Mouse (Mus musculus) intestine, embryonic 16.5 days (tissue): ENCODE measurements around the gene Cuedc1. TPM values are rescaled to one million over a fixed set of nuclear protein-coding genes. Genes with fewer than 3 reads are reported as not detected.

Experiments used
- ATAC-seq: fragments of 200-750 bp; cut with Nextera tagmentation; 2 replicates; pipeline ENCODE4 v1.8.0; 2017; ENCODE audit warnings: moderate TSS enrichment, moderate library complexity
- H3K27ac ChIP-seq: fragments of 300-500 bp; sonication (generic); 2 replicates; pipeline ENCODE4 v1.5.1; 2014; ENCODE audit warnings: mild to moderate bottlenecking, low read length
- H3K27me3 ChIP-seq: fragments of 300-500 bp; sonication (generic); replicated peaks from 2 replicates; pipeline ENCODE4 v1.6.1; 2014; ENCODE audit warnings: low read length, control low read depth, mixed read lengths; ENCODE audit not compliant: control insufficient read depth, insufficient read depth
- H3K36me3 ChIP-seq: fragments of 300-500 bp; sonication (generic); 2 replicates; pipeline ENCODE4 v1.6.1; 2014; ENCODE audit warnings: low read length, control low read depth; ENCODE audit not compliant: control insufficient read depth, insufficient read depth
- H3K4me1 ChIP-seq: fragments of 300-500 bp; sonication (generic); 2 replicates; pipeline ENCODE4 v1.6.1; 2014; ENCODE audit warnings: low read length, control low read depth, mixed read lengths; ENCODE audit not compliant: control insufficient read depth, insufficient read depth
- H3K4me2 ChIP-seq: fragments of 300-500 bp; sonication (generic); 2 replicates; pipeline ENCODE4 v1.6.1; 2014; ENCODE audit warnings: low read depth, low read length, control low read depth
- H3K4me3 ChIP-seq: fragments of 300-500 bp; sonication (generic); 2 replicates; pipeline ENCODE4 v1.5.1; 2014; ENCODE audit warnings: mild to moderate bottlenecking, low read length
- H3K9ac ChIP-seq: fragments of 300-500 bp; sonication (generic); 2 replicates; pipeline ENCODE4 v1.6.1; 2014; ENCODE audit warnings: low read depth, low read length
- H3K9me3 ChIP-seq: fragments of 300-500 bp; sonication (generic); 2 replicates; pipeline ENCODE4 v1.6.1; 2016; ENCODE audit warnings: low read length, control low read depth; ENCODE audit not compliant: control insufficient read depth
- WGBS: fragments of 180-500 bp; shearing (Covaris S2); extraction: QIAGEN DNeasy Blood & Tissue Kit; methylation state at CpG from one replicate; pipeline ENCODE4 v1.1.7; 2014; 5-methylcytosine and 5-hydroxymethylcytosine counted together
- polyA plus RNA-seq: library from polyadenylated mRNA; unstranded; fragments of >200 nt; fragmentation: Nextera tagmentation; extraction: Ambion mirVana; gene quantifications from 2 replicates; pipeline ENCODE4 v1.2.1, GENCODE M21; 2015

The Cuedc1 gene
- polyA plus RNA-seq, 1 experiment from 2014 or later = 8.5 TPM

DNA sequence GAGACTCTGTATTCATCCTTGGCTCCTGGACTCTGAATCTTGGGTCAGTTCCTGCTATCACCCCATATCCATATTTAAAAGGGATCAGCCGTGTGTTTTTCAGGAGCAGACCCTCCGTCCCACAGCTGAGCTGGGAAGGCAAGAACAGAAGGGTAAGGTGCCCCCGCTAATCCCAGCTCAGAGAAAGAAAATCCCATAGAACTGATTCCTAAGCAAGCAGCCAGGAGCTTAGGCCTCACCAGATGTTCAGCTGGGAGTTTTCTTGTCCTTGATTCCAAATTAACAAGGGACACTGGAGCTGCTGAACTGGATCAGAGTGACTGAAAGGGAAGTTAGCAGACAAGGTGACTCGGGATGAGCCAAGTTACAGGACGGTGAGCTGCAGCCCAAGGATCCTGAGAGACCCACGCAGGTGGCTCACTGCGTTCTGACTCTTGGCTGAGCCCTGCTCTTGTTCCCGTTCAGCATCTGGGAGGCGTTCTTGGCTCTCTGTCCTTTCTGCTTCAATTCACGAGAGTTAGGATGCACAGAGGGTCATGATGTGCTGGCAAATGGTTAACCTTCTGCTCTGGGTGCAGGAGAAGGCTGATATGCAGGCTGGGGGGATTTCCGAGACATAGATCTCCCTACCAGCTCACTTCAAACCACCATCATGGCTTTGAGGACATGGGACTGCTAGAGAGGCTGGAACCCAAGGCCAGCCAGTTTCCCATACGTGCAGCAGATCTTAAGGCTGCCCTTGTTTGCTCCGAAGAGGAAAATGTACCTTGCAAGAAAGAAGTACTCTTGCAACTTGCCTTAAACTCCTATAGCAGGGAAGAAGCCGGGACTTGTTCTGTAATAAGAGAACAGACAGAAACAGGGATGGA lies 88.5 kb downstream of the Cuedc1 start:
- Histone ChIP-seq H3K9ac (peak overlapping the region; percentile 51), H3K4me1 (peaks cover 28% of the 10 kb centered on the region), H3K27me3 (peaks cover under 1% of the 10 kb centered on the region; the same call in 1 of the 2 replicates), H3K4me2 (no peak overlapping the region), H3K36me3 (no peaks in the 10 kb centered on the region), H3K9me3 (no peaks in the 10 kb centered on the region), H3K4me3 (no peak overlapping the region), H3K27ac (peak overlapping the region; percentile 62)
- 79% methylated on average over 14 of the region's 14 CpGs for WGBS
- no peak for ATAC-seq

DNA sequence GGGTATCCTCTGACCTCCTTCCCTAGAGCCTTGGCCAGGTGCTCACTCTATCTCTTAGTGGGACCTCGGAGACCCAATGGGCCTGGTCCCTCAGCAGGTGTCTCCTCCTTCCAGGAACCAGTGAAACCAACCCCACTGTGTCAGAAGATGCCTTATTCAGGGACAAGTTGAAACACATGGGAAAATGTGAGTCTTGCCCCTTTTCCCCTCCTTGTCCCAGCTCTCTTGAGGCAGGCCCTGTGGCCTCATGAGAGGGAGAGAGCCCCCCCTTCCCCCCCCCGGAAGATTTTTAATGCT lies 89.0 kb downstream of the Cuedc1 start:
- Histone ChIP-seq H3K4me1 (peaks cover 22% of the 10 kb centered on the region), H3K9ac (peak overlapping the region; percentile 51), H3K9me3 (no peaks in the 10 kb centered on the region), H3K36me3 (no peaks in the 10 kb centered on the region), H3K27ac (peak overlapping the region; percentile 62), H3K27me3 (peaks cover 7% of the 10 kb centered on the region), H3K4me3 (no peak overlapping the region), H3K4me2 (0 out of 2 replicates have a peak overlapping the region, but pooled peaks have one; percentile 54)
- ATAC-seq = no peak
- WGBS = 43% methylated on average over 2 of the region's 2 CpGs

DNA sequence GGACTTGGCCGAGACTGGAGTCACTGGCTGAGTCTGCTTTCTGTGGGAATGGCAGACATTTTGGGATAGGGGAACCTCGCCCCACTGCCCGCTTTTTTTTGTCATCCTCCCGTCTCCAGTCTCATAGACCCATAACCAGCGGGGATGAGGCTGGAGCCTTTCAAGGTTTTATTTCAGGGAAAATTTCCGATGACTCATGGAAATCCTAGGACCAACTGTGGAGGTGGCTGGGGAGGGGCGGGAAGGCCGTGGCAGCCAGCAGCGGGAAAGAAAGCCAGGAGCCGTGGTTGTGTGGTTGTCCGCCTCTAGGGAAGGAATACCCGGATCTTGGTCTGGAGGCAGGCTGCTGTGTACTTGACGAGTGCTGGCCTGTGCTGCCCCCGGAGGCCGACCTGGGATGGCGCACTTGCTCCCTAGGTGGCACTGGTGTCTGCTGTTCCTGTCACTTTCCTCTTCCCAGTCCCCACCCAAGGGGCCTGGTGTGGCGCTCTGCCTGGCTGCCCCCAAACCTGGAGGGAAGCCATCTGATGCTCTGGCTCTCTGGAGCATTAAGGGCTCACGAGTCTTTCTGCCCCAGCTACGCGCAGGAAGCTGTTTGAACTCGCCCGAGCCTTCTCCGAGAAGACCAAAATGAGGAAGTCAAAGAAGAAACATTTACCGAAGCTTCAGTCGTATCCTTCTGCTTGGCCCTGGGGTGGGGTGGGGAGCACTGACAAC lies 89.7 kb downstream of the Cuedc1 start:
- peaks cover 13% of the 10 kb centered on the region for H3K27me3 ChIP-seq
- peak overlapping the region; percentile 62 for H3K27ac ChIP-seq
- H3K9me3 ChIP-seq = no peaks in the 10 kb centered on the region
- H3K4me2 ChIP-seq = peak overlapping the region; percentile 54
- peaks cover 26% of the 10 kb centered on the region for H3K4me1 ChIP-seq
- peak; percentile 94 for ATAC-seq
- H3K4me3 ChIP-seq = peak overlapping the region; percentile 32
- H3K36me3 ChIP-seq = no peaks in the 10 kb centered on the region
- H3K9ac ChIP-seq = peak overlapping the region; percentile 51
- WGBS = 12% methylated on average over 25 of the region's 25 CpGs

DNA sequence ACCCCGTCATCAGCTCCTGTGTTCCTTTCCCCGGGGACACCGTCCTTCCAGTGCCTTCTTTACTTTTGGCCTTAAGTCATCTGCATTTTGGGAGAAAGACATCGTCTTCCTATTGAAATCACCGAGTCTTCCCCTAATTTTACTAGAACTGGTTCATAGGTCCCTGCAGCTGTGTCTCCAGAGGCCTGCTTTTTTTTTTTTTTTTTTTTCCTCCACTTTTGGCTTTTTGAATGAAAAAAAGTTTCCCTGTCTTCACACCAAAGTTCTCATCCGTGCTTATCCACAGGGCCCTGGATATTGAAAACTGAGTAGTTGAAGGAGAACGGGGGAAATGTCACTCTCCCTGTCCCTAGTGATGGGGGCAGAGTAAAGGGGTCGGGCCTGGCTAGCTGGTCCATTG lies 90.4 kb downstream of the Cuedc1 start:
- 58% methylated on average over 8 of the region's 8 CpGs for WGBS
- peak overlapping the region; percentile 51; the same call in 1 of the 2 replicates for H3K9ac ChIP-seq
- no peaks in the 10 kb centered on the region for H3K36me3 ChIP-seq
- H3K27ac ChIP-seq = peak overlapping the region; percentile 62
- H3K4me1 ChIP-seq = peaks cover 30% of the 10 kb centered on the region
- no peak for ATAC-seq
- H3K4me2 ChIP-seq = peak overlapping the region; percentile 54; the same call in 1 of the 2 replicates
- H3K27me3 ChIP-seq = peaks cover 15% of the 10 kb centered on the region
- H3K9me3 ChIP-seq = no peaks in the 10 kb centered on the region
- no peak overlapping the region for H3K4me3 ChIP-seq

DNA sequence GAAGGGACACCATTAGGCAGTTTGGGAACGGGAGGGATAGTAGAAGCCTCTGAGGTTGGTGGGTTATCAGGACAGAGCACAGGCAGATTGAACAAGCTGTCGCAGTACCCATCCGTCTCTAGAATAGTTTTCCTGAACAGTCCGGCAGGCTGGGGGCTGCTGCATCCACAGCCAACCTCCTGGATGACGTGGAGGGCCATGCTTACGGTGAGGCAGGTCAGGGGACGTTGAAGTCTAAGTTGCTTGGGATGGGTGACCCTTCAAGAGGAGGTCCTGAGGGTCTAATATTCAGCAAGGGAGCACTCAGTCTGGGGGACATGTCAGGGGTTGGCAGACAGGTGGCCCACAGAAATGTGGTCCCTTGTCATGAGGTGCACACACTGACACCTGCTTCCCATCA lies 90.8 kb downstream of the Cuedc1 start:
- no peak overlapping the region for H3K4me3 ChIP-seq
- ATAC-seq = no peak
- peaks cover 33% of the 10 kb centered on the region for H3K4me1 ChIP-seq
- no peak overlapping the region for H3K9ac ChIP-seq
- no peak overlapping the region for H3K4me2 ChIP-seq
- peaks cover 19% of the 10 kb centered on the region for H3K27me3 ChIP-seq
- 88% methylated on average over 7 of the region's 7 CpGs for WGBS
- H3K36me3 ChIP-seq = no peaks in the 10 kb centered on the region
- no peak overlapping the region for H3K27ac ChIP-seq
- H3K9me3 ChIP-seq = no peaks in the 10 kb centered on the region

DNA sequence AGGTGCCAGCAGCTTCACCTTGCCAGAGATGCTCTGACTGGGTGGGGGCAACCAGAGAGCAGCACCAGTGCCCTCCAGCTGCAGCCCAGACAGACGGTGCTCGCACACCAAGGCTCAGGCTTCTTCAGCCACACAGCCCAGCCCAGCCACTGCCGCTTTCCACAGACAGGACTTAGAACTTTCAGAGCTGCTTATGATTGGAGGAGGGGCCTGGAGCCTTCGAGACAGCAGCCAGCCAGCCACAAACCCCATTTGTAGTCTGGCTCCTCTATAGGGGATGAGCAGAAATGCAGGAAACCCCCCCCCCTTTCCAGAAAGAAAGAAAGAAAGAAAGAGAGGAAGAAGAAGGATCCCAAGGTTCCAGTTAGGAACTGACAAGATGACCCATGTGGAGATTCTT lies 94.7 kb downstream of the Cuedc1 start:
- WGBS = 13% methylated on average over 4 of the region's 4 CpGs
- H3K36me3 ChIP-seq = no peaks in the 10 kb centered on the region
- peaks cover 34% of the 10 kb centered on the region for H3K4me1 ChIP-seq
- no peak overlapping the region for H3K4me3 ChIP-seq
- H3K27ac ChIP-seq = no peak overlapping the region
- H3K4me2 ChIP-seq = no peak overlapping the region
- ATAC-seq = peak; percentile 41; the same call in 1 of the 2 replicates
- no peaks in the 10 kb centered on the region for H3K9me3 ChIP-seq
- 0 out of 2 replicates have a peak overlapping the region, but pooled peaks have one; percentile 24 for H3K9ac ChIP-seq
- H3K27me3 ChIP-seq = peaks cover 19% of the 10 kb centered on the region

DNA sequence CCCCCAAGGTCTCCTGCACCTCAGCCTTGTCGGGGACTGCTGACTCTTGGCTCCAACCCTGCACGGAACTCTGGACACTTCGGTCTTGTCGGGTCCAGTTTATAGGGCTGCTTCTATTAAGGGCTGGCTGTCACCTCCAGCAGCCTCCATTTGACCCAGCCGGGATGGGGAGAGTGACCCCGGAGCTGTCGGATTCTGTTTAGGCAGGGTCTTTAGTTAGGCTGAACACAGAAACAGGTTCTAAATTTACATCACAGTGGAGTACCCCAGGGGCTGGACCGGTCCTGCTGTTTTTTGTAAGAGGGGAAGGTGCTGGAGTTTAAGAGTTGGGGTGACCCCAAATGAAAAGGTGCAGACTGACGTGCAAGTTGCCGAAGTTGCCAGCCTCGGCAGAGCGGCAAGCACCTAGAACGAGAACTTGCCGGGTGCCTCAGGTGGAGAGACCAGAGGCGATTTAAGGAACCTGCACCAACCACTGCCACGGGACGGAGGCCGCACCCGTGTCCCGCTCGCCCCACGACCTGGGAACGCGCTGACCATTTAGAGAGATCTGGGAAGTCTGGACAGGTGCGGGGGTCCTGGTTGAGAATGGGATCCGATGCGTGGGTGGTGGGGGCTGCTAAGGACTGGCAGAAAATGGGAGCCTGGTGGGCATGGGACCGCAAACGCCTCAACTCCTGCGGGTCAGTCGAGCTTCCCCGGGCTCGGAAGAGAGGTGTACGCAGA lies 95.4 kb downstream of the Cuedc1 start:
- ATAC-seq = no peak
- Histone ChIP-seq H3K9me3 (no peaks in the 10 kb centered on the region), H3K27me3 (peaks cover 19% of the 10 kb centered on the region), H3K4me3 (peak overlapping the region; percentile 24; the same call in 1 of the 2 replicates), H3K9ac (peak overlapping the region; percentile 40; the same call in 1 of the 2 replicates), H3K27ac (no peak overlapping the region), H3K4me2 (peak overlapping the region; percentile 44), H3K4me1 (peaks cover 30% of the 10 kb centered on the region), H3K36me3 (no peaks in the 10 kb centered on the region)
- 13% methylated on average over 34 of the region's 34 CpGs for WGBS

DNA sequence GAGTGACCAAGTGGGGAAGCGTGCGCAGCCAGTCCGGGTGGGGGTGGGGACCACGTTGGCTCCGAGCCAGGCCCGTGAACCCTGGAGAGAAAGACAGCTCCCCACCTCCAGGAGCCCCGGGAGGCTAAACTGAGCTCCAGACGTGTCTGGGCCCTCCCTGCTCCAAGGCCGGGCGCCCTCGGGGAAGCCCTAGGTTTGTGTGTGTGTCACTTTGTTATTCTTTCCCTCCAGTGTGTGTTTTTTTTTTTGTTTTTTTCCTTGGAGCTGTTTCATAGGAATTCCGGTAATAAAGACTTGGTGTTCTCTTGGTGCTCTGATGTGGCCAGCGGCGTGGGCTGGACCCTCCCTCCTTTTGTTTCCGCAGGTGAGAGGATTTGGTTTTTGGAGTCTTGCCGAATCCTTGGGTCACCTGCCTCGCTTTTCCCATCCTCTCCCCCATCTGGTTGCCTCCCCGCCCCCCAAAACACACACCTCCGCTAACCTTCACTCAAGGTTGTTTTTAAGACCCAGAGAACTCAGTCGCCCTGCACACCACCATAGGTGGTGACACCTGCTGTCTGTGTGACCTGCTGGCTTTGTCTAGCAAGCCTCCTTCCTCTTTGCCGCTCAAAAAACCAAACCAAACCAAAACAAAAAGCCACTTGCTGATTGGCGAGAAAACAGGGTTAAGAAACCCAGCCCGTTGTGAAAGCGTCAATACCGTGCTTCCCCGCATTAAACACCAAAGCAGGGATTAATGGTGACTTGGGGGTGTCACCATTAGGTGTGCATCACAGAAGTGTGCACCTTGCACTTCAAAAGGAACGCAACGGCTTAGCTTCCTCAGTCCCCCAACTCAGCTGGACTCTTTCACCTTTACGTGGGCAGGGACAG lies 96.2 kb downstream of the Cuedc1 start:
- H3K9me3 ChIP-seq = no peaks in the 10 kb centered on the region
- H3K4me2 ChIP-seq = peak overlapping the region; percentile 44
- H3K27me3 ChIP-seq = peaks cover 19% of the 10 kb centered on the region
- no peaks in the 10 kb centered on the region for H3K36me3 ChIP-seq
- H3K9ac ChIP-seq = peak overlapping the region; percentile 40; the same call in 1 of the 2 replicates
- H3K27ac ChIP-seq = no peak overlapping the region
- 0 out of 2 replicates have a peak, but pooled peaks have one; percentile 19 for ATAC-seq
- WGBS = 23% methylated on average over 29 of the region's 29 CpGs
- peak overlapping the region; percentile 24; the same call in 1 of the 2 replicates for H3K4me3 ChIP-seq
- H3K4me1 ChIP-seq = peaks cover 30% of the 10 kb centered on the region
